Mouse (Mus musculus) layer of hippocampus, adult 18-20 months (tissue): ENCODE measurements around the gene Olfr524. TPM values are rescaled to one million over a fixed set of nuclear protein-coding genes. Genes with fewer than 3 reads are reported as not detected.

ENCODE experiments used
- DNase-seq, 2 experiments: peaks; one replicate each; pipeline ENCODE4 v3.0.0; 2022; ENCODE audit warnings: low spot score in 2 of 2
- long read RNA-seq: library from polyadenylated mRNA; stranded (forward); transcript quantifications from one replicate; pipeline ENCODE4 v2.0.0, GENCODE M21; 2021
- total RNA-seq, 2 experiments: library from RNA; stranded (reverse); gene quantifications; 2 replicates each; pipeline ENCODE4 v1.2.3; 2021

Gene Olfr524
- total RNA-seq = not detected
- long read RNA-seq = 0 reads

- no peak for DNase-seq
Observed at GRCm38 (mm10) chr7:140205864-140206263, at the start of gene Olfr524. TSS of gene Olfr524 (minus strand) at chr7:140205964.

DNA sequence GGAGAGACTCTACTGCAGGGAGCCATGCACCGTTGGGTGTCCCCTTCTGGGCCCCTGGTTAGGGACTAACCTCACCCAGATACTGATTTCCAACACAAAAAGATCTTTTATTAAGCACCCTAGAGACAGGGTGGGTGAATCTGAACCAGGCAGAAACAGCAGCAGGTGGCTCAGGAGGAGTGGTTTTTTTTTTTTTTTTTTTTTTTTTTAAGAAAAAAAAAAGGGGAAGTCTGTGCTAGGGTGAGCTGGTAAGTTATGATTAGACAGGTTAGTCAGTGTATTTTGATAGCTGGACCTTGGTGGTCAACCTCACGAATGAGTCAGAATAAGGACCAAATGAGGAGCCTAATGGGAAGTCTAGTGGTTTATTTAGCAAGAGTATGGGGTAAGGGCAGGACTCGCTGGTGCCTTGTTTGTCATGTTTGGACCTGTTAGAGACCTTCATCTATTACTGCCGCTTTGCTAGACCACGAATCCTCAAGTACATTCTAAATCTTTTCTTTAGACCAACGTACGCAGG is 48.1 kb upstream of the Olfr524 start:
- DNase-seq = no peak

GRCm38 (mm10) chr7:140247216-140247615 is 41.5 kb upstream of the Olfr524 start, which contains the start of gene 5830411N06Rik:
TSS of gene 5830411N06Rik (plus strand) at chr7:140247284.
- DNase-seq = no peak

- DNase-seq = peak; percentile 50 to 79
Observed at GRCm38 (mm10) chr7:140233696-140234095, 27.9 kb upstream of the Olfr524 start.

DNA sequence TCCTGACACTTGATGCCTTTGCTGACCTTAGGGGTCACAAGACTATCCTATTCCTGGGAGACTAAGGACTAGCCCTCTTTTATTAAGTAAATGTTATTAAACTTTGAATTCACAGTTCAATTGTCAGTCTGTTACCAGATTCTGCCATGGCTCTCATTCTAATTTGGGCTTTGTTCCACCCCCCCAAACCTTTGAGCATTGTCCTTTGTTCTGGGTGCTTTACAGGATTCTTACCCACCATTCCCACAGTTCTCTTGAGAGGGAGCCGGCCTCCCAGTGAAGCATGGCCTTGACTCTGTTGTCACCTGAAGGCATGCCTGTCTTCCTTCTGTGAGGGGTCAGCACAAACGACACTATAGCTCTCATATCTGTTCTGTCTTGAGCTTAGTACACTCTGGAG is 25.3 kb upstream of the Olfr524 start:
- DNase-seq = no peak

DNA sequence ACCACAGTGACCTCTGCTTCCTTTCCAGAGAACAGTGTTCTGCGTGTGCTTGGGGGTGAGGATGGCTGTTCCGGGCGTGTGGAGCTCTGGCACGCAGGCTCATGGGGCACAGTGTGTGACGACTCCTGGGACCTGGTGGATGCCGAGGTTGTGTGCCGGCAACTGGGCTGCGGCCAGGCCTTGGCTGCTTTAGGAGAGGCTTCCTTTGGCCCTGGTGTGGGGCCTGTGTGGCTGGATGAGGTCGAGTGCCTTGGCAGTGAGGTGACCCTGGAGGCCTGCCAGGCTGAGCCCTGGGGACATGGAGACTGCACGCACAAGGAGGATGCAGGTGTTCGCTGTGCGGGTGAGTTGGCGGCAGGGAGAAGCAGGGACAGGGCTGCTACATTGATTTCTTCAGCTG is 22.7 kb upstream of the Olfr524 start:
- no peak for DNase-seq

DNA sequence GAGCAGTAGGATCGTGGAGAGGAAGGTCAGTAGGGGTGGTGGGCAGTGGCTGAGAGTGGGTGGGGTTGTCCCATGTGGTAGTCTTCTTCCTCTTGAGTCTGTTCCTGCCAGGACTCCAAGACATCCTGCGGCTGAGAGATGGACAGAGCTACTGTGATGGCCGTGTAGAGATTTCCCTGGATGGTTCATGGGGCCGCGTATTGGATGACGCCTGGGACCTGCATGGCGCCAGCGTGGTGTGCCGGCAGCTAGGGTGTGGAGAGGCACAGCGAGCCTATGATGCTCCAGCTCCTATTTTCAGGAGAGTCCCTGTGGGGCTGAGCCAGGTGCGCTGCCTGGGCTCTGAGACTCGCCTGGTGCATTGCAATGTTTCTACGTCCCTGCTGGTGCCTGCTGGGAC is 18.4 kb upstream of the Olfr524 start:
- no peak for DNase-seq

DNA sequence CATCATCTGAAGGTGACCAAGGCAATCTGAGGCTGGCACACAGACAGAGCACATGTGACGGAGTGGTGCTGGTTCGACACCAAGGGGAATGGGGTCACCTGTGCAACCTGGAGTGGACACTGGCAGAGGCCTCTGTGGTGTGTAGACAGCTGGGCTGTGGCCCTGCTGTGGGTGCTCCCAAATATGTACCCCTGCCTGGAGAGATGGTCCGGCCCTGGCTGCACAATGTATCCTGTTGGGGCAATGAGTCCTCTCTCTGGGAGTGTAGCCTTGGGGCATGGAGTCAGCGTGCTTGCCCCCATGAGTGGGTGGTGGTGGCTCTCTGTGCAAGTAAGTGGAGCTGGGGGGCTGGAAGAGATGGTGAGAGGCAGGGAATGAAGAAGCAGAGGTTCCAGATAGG is 14.6 kb upstream of the Olfr524 start:
- DNase-seq = no peak

GRCm38 (mm10) chr7:140219268-140219667 is 13.5 kb upstream of the Olfr524 start:
- DNase-seq = no peak

DNA sequence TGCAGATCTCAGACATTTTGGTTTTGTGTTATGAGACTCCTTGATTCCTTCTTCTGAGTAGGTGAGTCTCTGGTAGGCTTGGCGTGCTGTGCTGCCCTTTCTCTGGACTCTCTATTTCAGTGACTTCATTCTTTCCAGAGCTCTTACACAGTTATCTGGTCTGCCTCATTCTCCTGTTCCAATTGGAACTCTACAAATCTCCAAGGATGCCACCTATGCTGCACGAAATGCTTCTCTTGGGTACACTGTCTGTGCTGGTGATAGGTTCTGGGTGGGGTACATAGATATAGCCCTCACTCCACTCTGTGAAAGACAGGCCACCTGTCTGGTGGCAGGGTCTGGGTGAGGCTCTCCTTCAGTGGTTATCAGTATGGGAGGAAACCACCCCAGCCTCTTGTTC is 12.2 kb upstream of the Olfr524 start, which contains the start of gene Cd163l1:
Gene Cd163l1 (plus strand): TSS at position 301 of the 400 bp plus-strand sequence.
- no peak for DNase-seq

DNA sequence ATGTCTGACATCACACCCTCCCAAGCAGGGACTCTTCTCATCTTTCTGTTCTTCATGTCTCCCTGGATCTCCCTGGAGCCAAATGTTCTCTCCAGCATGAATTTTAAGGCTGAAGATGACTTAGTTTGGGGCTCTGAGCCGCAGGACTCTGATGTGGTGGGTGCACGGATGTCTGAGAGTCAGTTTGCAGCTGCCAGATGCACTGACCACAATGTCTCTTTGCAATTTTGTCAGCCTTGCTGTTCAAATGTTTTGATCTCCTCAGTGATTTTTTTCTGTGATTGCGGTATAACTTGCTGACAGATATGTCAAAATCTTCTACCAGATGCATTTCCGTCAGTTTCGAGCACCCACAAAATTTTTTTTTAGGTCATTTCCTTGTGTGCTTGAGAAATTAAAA is 8.1 kb upstream of the Olfr524 start:
- DNase-seq = no peak

GRCm38 (mm10) chr7:140208677-140209076 is 2.9 kb upstream of the Olfr524 start:
- DNase-seq = no peak

GRCm38 (mm10) chr7:140208153-140208552 is 2.4 kb upstream of the Olfr524 start:
- no peak for DNase-seq

DNA sequence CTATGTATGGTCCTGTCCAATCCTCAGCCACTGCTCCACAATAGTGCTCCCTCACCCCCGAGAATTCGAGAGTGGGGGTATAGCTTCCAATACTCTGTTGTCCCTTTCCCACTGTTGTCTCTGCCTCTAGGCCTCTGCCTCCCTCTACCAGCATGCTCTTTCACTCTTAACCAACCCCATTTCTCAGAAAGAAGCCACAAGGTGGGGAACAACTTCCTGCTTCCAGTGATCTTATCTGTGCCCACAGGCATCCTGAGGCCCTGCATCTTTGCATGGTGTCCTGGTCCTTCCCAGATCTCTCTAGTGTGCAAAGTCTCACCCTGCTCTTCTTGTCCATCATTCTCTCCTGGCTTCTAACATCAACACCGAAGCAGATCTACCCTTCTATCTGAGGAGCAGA is 1.1 kb upstream of the Olfr524 start:
- DNase-seq = no peak

DNA sequence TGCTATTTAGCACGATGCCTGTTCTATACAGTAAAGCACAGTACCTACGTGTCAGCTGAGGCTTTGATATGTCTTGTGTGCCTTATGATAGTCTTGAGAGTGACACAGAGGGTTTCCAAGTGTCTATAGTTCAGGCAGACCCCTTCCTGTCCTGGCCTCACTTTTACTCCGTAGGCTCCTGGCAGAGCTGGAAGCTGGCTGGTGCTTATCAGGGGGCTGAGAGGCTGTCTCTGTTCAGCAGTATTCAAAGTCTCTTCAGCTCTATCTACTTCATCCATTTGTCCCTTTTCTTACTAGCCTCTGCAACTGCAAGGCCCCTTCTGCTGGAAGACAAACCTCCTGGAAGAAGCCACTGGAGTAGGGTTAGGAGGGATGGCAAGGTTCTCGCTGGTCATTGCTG is 4.7 kb downstream of the Olfr524 start:
- no peak for DNase-seq

DNA sequence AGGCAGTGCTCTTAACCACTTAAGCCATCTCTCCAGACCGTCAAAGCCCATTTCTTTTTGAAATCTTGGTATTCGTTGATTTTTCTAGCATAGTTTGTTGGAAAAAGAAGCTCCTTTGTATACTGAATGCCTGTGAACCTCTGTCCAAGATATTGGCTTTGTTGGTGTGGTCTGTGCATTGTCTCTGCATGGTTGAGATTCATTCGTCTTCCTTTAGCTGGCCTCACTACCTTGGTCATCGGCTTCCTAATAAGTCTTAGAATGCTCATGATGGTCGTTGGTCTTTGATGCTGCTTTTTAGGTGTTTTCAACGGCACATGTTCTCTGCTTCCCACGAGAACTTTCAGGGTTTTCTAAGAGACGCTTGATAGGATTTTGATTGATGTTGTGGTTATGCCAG is 9.8 kb downstream of the Olfr524 start:
- DNase-seq = no peak

DNA sequence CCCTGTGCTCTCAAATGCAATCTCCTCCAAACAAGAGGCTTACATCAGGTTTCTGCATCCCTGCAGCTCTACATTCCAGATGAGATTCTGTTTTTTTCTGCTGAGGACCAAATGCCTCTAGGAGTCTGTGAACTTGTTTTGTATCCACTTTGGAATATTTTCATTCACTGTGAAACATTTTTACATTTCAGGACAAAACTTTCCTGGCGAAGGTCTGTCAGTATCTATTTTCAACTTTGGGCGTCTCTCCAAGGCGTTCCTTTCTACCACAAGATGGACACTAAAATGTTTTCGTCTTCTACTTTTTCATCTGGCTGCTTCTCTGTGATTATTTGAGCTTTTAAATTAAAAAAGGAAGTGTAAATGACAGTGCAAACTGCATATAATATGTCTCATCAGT is 11.7 kb downstream of the Olfr524 start:
- no peak for DNase-seq

- DNase-seq = no peak
Observed at GRCm38 (mm10) chr7:140192851-140193250, 12.9 kb downstream of the Olfr524 start.

DNA sequence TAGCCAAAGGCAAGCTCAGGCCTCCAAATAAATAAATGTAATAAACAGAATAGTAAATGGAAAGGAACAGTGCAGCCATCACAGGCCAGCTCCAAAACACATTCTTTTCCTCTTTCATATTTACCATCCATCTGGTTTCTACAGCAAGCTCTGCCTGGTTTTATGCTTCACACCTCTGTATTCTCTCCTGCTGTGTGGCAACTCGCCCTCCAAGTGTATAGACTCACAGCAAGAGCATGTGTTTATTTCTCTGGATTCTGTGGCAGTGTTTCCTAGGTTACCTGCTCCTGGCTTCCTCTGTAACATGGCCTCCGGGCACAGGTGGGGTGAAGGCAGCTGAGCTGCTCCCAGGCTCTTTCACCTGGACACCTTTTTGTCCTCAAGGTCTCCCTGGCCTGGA is 13.3 kb downstream of the Olfr524 start:
- DNase-seq = no peak

DNA sequence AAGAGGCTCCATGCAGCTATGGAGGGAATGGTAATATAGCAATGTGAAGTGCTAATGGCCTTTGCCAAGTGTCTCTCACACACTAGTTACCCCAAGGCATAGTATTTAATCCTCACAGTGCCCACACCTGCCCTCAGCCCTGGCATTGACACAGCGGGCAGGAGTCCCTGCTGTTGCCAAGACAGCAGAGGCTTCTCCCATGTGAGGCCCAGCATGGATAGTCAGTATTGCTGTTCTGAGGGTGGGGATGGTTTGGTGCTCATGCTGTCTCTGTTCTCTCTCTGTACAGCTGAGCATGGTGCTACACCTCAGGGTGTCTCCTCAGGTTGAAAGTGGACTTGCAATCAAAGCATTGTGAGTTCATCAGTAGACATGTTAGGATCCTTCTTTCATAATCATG is 15.3 kb downstream of the Olfr524 start:
- DNase-seq = no peak

GRCm38 (mm10) chr7:140188391-140189328 is 17.1 kb downstream of the Olfr524 start:
- no peak for DNase-seq

- peak; percentile 50 to 82 for DNase-seq
Observed at GRCm38 (mm10) chr7:140187721-140188390, 17.9 kb downstream of the Olfr524 start.
